Mouse (Mus musculus): ENCODE results near the gene Unc80. TPM values are rescaled to one million over a fixed set of nuclear protein-coding genes. Genes with fewer than 3 reads are reported as not detected.
"Not testable (repeated sequence)": the region's sequence is repeated elsewhere in the genome, so short reads cannot be mapped to it uniquely, and the experiment has no call there.

Gene Unc80
- total RNA-seq, 2 experiments from 2014 or later: 226 to 248 TPM

DNA sequence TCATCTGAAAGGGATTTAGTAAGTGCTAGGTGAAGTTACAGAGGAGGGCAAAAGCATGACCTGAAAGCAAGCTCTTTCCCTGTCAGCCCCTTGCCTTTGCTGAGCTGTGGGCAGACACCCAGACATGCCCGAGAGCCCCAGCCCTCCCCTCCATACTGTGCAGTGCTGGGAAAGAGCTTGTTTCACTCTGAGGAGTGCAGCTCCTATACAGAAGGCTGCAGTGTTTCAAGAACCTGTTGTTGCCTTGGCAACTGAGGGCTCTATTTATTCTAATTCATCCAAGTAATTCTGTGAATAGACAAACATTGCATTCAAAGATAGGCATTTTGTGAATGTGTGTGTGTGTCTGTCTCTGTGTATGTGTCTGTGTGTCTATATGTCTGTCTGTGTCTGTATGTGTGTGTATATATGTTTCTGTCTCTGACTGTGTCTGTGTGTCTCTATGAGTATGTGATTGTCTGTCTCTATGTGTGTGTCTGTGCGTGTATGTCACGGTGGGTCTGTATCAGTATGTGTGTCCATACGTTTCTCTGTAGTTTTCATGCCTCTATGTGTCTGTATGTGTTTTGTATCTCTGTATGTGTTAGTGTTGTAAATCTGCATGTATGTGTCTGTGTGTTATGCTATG is 187.1 kb downstream of the Unc80 start:
- Histone ChIP-seq H3K27ac (peak overlapping the region; percentile 4; the same call in 1 of the 2 replicates), H3K4me3 (no peak overlapping the region)
- DNase-seq (ENCODE audit: low spot score in 2 of 2): no peak
- no peak for TF ChIP-seq CTCF (conservative IDR thresholded peaks at IDR 0.05)

DNA sequence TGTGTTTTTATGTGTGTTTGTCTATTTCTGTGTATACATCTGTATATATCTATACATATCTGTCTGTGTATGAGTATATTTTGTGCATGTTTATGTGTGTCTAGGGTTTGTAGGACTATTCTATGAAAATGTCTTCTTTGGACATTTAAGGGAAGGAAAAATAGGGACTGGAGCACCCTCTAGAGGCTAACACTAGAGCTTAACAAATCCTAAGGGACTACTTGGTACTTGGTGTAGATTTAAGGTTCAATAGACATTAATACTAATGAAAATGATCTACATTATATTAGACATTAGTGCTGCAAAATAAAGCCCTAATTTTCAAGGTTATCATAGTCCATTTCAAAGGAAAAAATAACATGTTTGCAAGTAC is 187.6 kb downstream of the Unc80 start:
- no peak for DNase-seq (ENCODE audit: low spot score in 2 of 2)
- H3K27ac ChIP-seq: no peak overlapping the region
- peak; percentile 89 for TF ChIP-seq CTCF (conservative IDR thresholded peaks at IDR 0.05)
- no peak overlapping the region for H3K4me3 ChIP-seq

DNA sequence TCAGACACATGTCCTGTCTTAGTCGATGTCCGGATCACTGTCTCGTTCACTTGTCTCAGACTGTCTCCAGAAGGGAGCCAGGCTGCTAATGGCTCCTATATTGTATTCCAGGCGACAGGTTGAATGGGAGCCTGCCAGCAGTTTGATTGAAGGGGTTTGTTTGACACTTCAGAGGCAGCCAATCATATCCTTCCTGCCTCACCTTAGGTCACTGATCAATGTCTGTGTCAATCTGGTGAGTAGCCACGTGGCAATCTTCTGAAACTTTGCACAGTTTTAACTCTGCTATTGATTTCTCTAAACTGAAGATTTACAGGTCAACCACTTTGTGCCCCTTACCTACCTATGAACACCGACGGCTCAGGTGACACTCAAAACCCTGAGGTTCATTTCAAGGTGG is 203.3 kb downstream of the Unc80 start:
- DNase-seq (ENCODE audit: low spot score in 2 of 2): no peak
- no peak overlapping the region for H3K27ac ChIP-seq
- TF ChIP-seq CTCF (conservative IDR thresholded peaks at IDR 0.05): no peak
- H3K4me3 ChIP-seq: no peak overlapping the region

DNA sequence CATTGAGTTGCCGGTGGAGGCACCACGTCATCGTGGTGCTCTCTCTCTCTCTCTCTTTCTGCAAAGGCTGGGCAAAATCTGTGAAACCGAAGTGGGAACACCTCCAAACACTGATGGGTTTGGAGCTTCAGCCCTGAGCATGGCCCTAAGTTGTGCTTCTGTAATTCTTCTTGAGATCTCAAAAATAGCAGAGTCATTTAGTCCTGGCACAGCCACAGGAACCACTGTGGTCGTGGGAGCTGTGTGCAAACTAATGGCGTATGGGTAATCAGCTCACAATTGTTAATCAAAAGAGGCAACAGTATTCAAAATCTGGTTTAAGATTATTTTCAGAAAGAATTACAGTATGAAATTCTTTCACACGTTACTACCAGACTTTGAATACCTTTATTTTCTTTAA is 204.6 kb downstream of the Unc80 start:
- Histone ChIP-seq H3K27ac (no peak overlapping the region), H3K4me3 (no peak overlapping the region)
- TF ChIP-seq CTCF (conservative IDR thresholded peaks at IDR 0.05): no peak
- no peak for DNase-seq (ENCODE audit: low spot score in 2 of 2)

DNA sequence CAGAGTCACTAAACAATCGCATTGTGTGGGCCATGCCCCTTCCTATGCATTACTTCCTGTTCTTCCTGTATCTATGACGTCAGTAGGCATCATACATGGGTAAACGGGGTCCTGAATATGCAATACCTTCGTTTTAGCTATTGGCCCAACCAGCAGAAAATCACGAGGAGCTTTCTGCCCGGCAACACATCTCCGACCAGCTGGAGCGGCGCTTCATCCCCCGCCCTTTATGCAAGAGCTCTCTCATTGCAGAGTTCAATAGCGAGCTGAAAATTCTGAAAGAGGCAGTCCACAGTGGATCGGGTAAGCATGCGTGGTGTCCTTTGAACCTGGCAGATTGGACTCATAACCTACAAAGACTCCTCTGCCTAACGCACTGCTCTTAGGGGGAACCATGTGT is 209.8 kb downstream of the Unc80 start:
- H3K27ac ChIP-seq: no peak overlapping the region
- DNase-seq (ENCODE audit: low spot score in 2 of 2): peak in 1 of 2 experiments; percentile 35
- no peak for TF ChIP-seq CTCF (conservative IDR thresholded peaks at IDR 0.05)
- no peak overlapping the region for H3K4me3 ChIP-seq

DNA sequence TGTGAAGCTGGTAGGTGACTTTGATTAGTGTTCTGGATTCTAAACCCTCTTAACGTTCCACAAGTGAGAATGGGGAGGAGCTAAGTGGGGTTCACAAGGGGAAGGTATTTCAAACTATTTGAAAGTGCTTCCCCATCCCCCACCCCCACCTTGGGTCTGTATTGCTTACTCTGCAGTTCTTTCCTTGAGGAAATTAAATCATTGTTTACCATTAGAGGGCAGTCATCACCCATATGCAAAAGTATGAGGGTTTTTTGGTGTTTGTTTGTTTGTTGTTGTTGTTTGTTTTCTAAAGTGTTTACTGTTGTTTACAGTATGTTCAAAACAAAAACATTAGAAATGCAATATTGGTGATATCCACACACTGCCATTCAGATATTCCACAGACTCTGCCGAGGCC is 210.5 kb downstream of the Unc80 start:
- Histone ChIP-seq H3K4me3 (no peak overlapping the region), H3K27ac (no peak overlapping the region)
- peak; percentile 60 for TF ChIP-seq CTCF (conservative IDR thresholded peaks at IDR 0.05)
- no peak for DNase-seq (ENCODE audit: low spot score in 2 of 2)

DNA sequence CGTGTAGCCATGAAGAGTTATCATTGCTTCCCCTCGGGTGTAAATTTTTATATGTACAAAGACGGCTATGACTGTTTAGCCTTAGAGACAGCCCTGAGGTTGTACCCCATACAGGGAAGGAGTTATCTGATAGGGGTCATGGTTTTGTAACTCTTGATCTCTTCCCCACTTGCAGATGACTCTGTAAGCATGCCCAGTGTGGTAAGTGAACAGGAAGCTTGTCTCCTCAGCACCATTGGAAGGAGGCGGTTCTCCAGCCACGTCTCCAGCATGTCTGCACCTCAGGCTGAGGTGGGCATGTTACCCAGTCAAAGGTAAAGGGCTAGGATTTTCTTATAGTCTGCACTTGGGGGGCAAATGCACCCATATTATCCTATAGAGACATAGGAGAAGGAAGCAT is 214.8 kb downstream of the Unc80 start:
- no peak for TF ChIP-seq CTCF (conservative IDR thresholded peaks at IDR 0.05)
- H3K27ac ChIP-seq: no peak overlapping the region
- DNase-seq (ENCODE audit: low spot score in 2 of 2): no peak
- H3K4me3 ChIP-seq: no peak overlapping the region

DNA sequence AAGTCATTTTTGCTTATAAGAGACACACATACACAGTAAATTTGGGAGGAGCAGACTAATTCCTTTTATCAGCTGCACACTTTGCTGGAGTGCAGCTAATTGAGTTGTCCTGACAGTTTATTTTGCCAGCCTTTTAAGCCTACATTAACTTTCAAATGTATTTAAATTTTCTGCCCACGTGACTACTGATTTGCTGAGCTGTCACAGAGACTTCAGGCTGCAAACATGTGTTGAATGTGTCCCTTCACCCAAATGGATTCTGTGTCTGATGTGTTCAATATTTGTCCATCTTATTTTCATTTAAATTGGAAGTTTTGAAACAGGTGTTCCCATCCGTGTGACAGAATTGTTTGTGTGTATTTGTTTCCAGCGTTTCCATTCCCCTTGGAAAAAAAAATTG is 223.6 kb downstream of the Unc80 start:
- Histone ChIP-seq H3K4me3 (no peak overlapping the region), H3K27ac (no peak overlapping the region)
- no peak for DNase-seq (ENCODE audit: low spot score in 2 of 2)
- TF ChIP-seq CTCF (conservative IDR thresholded peaks at IDR 0.05): no peak

DNA sequence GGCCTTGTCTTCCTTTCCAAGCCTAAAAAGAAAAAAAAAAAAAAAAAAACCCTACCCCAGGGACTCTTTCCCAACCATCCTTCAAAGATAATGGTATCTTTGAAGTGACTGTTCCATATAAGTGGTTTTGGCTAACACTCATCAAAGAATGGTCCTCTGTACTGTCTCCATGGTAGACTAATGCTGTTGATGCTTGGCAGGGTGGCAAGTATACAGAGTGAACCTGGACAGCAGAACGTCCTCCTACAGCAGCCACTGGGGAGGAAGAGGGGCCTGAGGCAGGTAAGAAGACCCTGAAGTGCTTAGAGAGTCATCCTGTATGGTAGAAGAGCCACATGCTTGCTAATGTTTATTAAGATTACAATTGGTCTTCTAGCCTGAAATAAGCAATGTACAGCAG is 224.1 kb downstream of the Unc80 start:
- H3K4me3 ChIP-seq: no peak overlapping the region
- H3K27ac ChIP-seq: peak overlapping the region; percentile 74
- no peak for TF ChIP-seq CTCF (conservative IDR thresholded peaks at IDR 0.05)
- no peak for DNase-seq (ENCODE audit: low spot score in 2 of 2)

DNA sequence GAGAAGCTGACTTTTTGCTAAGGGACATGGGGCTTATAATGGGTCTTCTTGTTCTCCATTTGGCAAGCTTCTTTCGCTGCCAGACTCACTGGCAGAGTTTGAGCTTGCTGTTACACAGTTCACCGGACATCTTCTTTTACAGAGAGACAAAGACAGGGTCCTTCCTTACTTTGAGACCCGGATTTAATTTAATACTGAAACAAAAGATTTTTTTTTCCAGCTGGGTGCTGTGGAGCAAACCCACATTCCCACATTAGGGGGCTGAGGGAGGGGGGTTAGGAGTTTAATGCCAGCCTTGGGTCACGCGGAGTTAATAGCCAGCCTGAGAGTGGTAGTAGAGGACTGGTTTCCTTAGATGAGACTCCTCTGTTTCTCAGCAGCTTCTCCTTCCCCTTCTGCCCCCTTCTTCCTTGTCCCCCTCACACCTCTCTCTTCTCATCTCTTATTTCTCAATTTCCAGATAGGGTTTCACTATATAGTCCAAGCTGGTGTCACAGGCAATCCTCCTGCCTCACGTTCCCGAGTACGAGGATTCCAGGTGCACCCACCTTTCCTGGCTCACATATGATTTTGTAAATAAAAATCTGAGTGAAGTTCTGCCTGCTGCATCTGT is 224.7 kb downstream of the Unc80 start:
- no peak overlapping the region for H3K4me3 ChIP-seq
- no peak for TF ChIP-seq CTCF (conservative IDR thresholded peaks at IDR 0.05)
- peak overlapping the region; percentile 25; the same call in 1 of the 2 replicates for H3K27ac ChIP-seq
- DNase-seq (ENCODE audit: low spot score in 2 of 2): no peak

DNA sequence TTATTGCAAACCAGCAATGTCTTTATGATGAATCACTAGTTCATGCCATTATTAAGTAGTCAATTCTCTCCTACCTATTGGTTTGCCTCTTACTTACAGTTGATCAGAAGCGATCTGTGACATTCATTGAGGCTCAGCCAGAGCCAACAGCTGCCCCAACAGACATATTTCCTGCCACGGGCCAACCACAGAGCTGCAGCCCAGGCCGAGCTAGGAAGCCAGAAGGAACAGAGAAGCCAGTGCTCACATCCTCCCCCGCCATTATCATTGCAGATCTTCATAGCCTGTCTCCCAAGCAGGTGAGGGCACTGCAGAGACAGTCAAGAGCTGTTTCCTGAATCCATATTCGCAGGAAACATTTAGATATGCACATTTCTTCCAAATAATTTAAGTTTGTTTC is 226.1 kb downstream of the Unc80 start:
- no peak overlapping the region for H3K27ac ChIP-seq
- DNase-seq (ENCODE audit: low spot score in 2 of 2): no peak
- no peak for TF ChIP-seq CTCF (conservative IDR thresholded peaks at IDR 0.05)
- no peak overlapping the region for H3K4me3 ChIP-seq

DNA sequence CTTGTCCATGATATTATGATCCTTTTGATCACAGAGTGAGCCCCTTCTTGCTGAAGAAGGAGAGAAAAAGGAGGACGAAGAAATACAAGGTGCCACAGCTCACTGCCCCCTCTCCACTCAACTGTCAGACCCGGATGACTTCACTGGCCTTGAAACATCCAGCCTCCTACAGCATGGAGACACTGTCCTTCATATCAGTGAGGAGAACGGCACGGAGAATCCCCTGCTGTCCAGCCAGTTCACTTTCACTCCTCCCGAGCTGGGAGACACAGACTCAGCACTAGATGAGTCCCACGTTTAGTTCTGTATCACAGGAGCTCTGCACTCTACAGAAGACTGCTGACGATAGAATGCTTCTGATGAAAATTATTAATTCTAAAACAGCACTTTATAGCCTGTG is 227.1 kb downstream of the Unc80 start:
- Histone ChIP-seq H3K27ac (no peak overlapping the region), H3K4me3 (no peak overlapping the region)
- TF ChIP-seq CTCF (conservative IDR thresholded peaks at IDR 0.05): no peak
- no peak for DNase-seq (ENCODE audit: low spot score in 2 of 2)

DNA sequence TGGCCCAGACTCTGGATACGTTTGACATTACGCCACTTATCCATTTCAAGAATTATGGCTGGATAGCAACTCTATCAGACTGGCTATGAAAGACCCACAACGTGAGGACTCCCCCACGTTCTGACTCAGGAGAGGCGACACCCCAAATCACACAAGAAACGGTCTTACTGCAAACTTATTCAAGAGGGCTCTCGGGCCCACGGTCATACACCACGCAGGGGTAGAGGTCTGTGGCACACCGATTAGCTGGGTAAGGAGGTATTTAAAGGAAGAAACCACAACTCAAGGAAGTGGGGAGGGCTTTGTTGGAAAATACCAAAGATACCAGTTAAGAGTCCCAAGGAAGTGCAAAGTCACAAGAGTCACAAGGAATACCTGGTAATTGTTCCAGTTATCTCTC is 231.5 kb downstream of the Unc80 start:
- not testable (repeated sequence) for H3K27ac ChIP-seq; H3K4me3 ChIP-seq; DNase-seq (ENCODE audit: low spot score in 2 of 2)

DNA sequence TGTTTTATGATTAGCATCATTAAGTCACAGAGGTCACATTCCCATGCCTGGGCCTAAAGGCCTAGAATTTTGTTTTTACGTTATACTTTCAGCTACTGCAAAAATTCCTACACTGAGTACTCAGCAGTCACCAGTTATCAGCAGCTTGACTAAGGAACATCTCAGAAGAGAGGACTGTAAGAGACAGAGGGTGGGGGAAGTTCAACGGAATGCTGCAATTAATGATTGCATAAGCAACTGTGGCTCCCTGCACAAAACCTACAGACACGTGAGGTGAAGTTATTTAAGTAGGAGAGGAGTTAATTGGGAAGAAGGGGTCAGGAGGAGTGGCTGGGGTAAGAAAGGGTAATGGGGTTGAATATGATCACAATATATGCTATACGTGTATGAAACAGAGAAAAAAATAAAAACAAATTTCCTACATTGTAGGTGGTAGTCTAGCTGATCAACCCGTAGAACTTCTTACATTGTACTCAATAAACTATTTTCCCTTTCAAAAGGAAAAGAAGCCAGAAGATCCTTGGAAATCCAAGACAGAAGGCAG is 232.1 kb downstream of the Unc80 start:
- peak overlapping the region; percentile 69 for H3K4me3 ChIP-seq
- TF ChIP-seq CTCF (conservative IDR thresholded peaks at IDR 0.05): no peak
- peak overlapping the region; percentile 88 for H3K27ac ChIP-seq
- no peak for DNase-seq (ENCODE audit: low spot score in 2 of 2)

All from layer of hippocampus, adult 2 months (tissue).